Mouse (Mus musculus): ENCODE measurements around the gene Flnb. TPM values are rescaled to one million over a fixed set of nuclear protein-coding genes. Genes with fewer than 3 reads are reported as not detected.

The Flnb gene
- polyA plus RNA-seq, 1 experiment from 2014 or later: 124 TPM

DNA sequence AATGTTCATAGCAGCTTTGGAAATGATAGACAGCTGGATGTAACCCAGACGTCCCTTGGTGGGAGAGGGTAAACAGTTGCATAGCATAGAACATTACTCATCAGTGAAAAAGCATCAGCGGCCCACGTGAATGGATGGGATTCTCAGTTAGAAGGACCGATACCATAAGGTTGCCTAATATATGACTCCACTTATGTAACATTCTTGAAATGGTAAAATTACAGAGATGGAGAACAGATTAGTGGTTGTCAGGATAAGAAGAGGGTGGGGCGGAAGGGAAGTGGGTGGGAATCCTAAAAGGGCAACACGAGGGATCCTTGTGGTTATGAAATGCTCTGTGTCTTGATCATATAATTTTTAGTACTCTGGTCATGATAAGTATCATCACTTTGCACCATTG is 62.6 kb downstream of the Flnb start:
- ChIA-PET POLR2A (no interaction called here), CTCF (interaction anchor here (1.3 to 1.5 kb wide), 3 partner anchors 8 to 55 kb away, joined by 3 to 4 read pairs (median 4); no protein-coding TSS in a partner anchor)
- no peak for DNase-seq (ENCODE audit: low read depth, low spot score)
- no peaks in the 10 kb centered on the region for H3K27me3 ChIP-seq
- in situ Hi-C loops (cut with MboI; ENCODE audit: low pct_unique_long_range_greater_than_20kb): no loop called here
- no peak for ATAC-seq
- no peak for TF ChIP-seq CTCF (IDR thresholded peaks at IDR 0.05)

DNA sequence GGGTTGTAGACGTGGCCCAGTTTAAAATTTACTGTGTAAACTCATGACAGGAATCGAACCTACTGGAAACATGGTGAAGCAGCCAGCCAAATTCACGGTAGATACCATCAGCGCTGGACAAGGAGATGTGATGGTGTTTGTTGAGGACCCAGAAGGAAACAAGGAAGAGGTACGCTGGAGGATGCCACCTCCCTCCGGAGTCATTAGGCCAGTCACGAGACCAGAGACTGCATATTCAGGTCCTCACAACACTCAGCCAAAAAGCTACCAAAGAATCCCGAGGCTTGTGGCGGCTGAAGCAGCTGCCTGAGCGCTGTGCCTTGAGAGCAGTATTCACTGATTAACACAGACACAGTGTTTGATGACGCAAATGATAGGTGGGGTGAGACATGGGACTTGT is 63.8 kb downstream of the Flnb start:
- H3K27me3 ChIP-seq: no peaks in the 10 kb centered on the region
- no peak for TF ChIP-seq CTCF (IDR thresholded peaks at IDR 0.05)
- ChIA-PET CTCF (interaction anchor here (1.5 kb wide), 1 partner anchor 56 kb away, joined by 3 read pairs; no protein-coding TSS in a partner anchor), POLR2A (no interaction called here)
- in situ Hi-C loops (cut with MboI; ENCODE audit: low pct_unique_long_range_greater_than_20kb): no loop called here
- ATAC-seq (no peak), DNase-seq (ENCODE audit: low read depth, low spot score) (no peak)

DNA sequence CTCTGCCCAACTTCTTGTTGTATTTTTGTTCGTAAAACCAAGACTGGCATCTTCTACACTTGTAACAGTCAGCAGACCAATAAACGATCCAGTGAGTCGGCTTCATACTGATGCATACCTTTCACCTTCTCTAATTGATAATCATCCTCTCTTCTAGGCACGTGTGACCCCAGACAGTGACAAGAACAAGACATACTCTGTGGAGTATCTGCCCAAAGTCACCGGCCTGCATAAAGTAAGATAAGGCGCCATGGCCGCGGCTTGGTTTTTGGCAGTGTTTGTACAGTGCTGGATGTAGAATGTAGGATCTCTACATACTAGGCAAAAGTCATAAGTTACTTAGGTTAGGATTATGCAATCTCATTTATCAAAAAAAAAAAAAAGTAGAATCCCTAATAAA is 64.3 kb downstream of the Flnb start:
- in situ Hi-C loops (cut with MboI; ENCODE audit: low pct_unique_long_range_greater_than_20kb): no loop called here
- CTCF ChIA-PET: interaction anchor here (1.0 kb wide), 1 partner anchor 115 kb away, joined by 3 read pairs; no protein-coding TSS in a partner anchor
- no peaks in the 10 kb centered on the region for H3K27me3 ChIP-seq
- POLR2A ChIA-PET: interaction anchor here (1.5 kb wide), 1 partner anchor 19 kb away, joined by 3 read pairs; no protein-coding TSS in a partner anchor
- ATAC-seq (no peak), DNase-seq (ENCODE audit: low read depth, low spot score) (no peak)
- TF ChIP-seq CTCF (IDR thresholded peaks at IDR 0.05): no peak

DNA sequence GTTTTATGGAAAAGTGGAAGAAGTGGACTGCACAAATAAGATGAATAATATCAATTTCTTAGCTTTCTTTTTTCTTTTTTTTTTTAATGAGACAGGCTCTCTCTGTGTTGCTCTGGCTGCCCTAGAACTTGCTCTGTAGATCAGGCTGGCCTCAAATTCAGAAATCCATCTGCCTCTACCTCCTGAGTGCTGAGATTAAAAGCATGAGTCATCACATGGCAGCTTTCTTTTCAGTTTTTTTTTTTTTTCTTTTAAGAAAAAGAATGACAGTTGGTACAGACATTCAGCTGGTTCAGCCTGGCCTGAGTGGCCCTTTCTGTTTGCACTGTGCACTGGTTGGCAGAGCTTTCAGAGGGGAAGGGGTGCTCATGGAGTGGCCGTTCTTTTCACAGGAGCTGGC is 66.4 kb downstream of the Flnb start:
- no peaks in the 10 kb centered on the region for H3K27me3 ChIP-seq
- no peak for ATAC-seq
- no peak for DNase-seq (ENCODE audit: low read depth, low spot score)
- TF ChIP-seq CTCF (IDR thresholded peaks at IDR 0.05): no peak
- in situ Hi-C loops (cut with MboI; ENCODE audit: low pct_unique_long_range_greater_than_20kb): no loop called here
- POLR2A ChIA-PET: interaction anchor here (0.6 kb wide), 1 partner anchor 11 kb away, joined by 5 read pairs; no protein-coding TSS in a partner anchor
- CTCF ChIA-PET: interaction anchor here (1.4 to 1.5 kb wide), 2 partner anchors 13 to 17 kb away, joined by 3 to 4 read pairs; no protein-coding TSS in a partner anchor

DNA sequence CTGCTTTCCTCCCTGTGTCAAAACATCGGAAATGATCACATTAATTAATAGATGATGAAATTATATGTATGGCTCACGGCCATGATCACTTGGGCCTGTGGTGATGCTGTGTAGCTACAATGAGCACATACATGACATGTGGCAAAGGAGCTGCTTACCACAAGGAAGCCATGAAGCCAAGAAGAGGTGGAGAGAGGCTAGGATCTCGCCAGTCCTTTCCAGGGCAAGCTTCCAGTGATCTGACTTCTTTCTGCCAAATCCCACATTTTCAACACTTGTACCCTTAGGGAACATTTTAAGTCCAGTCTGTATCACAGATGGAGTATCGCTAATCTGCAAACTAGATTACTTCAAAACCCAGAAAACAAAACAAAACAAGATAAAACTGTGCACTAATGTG is 67.1 kb downstream of the Flnb start:
- in situ Hi-C loops (cut with MboI; ENCODE audit: low pct_unique_long_range_greater_than_20kb): no loop called here
- ATAC-seq (no peak), DNase-seq (ENCODE audit: low read depth, low spot score) (no peak)
- H3K27me3 ChIP-seq: no peaks in the 10 kb centered on the region
- CTCF ChIA-PET: interaction anchor here (1.4 to 1.5 kb wide), 2 partner anchors 12 to 17 kb away, joined by 3 to 4 read pairs; no protein-coding TSS in a partner anchor
- no peak for TF ChIP-seq CTCF (IDR thresholded peaks at IDR 0.05)
- POLR2A ChIA-PET: no interaction called here

DNA sequence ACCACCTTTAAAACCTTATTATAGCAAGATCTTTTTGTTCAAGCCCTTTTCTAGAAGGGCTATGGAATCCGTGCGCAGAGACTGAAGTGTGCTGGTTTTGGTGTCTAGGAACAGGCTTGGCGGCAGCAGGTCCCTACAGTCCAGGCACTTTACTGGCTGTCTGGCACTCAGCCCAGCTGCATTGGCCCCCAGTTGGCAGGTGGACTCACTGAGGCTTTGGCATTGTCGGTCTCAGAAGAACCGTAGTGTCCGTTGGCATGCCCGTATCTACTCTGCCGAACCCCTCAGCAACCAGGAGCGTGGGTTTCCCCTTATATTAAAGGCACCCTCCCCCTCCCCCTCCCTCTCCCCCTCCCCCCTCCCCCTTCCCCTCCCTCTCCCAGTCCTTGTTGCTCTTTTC is 67.8 kb downstream of the Flnb start:
- POLR2A ChIA-PET: no interaction called here
- in situ Hi-C loops (cut with MboI; ENCODE audit: low pct_unique_long_range_greater_than_20kb): no loop called here
- CTCF ChIA-PET: no interaction called here
- H3K27me3 ChIP-seq: no peaks in the 10 kb centered on the region
- no peak for TF ChIP-seq CTCF (IDR thresholded peaks at IDR 0.05)
- DNase-seq (ENCODE audit: low read depth, low spot score): no peak
- ATAC-seq: no peak

DNA sequence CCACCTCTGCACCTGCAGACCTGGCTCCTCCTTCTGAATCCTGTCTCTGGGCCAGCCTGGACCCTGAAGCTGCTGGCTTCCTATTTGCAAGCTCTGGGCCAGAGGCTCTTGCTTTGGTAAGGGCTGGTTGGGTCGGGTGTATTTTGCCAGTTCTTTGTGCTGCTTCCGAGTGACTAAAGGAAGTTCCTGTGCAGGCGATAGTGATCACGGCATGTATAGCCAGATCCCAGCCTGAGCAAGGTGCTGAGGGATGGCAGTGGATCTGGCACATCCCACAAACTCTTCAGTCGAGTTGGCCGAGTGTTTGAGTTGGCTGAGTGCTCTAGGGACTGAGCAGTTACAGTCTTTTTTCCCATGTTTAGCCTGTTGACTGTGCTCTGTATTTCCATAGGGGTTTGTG is 68.3 kb downstream of the Flnb start:
- ATAC-seq: no peak
- in situ Hi-C loops (cut with MboI; ENCODE audit: low pct_unique_long_range_greater_than_20kb): no loop called here
- ChIA-PET POLR2A (interaction anchor here (0.6 to 0.8 kb wide), 2 partner anchors 9 to 366 kb away, joined by 3 to 4 read pairs; no protein-coding TSS in a partner anchor), CTCF (no interaction called here)
- no peaks in the 10 kb centered on the region for H3K27me3 ChIP-seq
- no peak for DNase-seq (ENCODE audit: low read depth, low spot score)
- TF ChIP-seq CTCF (IDR thresholded peaks at IDR 0.05): no peak

DNA sequence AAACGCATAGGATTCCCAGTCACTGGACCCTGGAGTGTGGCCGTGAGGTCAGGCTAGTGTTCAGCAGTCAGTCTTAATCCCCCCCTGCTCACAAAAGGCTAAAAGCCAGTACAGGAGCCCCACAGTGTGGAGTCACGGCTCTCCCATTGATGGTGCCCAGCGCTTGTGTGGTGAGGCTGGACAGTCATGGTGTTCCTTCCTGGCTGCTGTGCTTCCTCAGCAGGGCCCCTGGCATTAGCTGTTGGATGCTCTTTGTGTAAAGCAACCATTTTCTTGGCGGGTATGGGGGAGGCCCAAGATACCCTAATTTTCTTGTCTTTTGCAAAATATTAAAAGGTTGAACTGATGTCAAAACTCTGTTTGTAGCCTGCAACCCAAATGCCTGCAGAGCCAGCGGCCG is 69.4 kb downstream of the Flnb start:
- CTCF ChIA-PET: interaction anchor here (1.2 kb wide), 1 partner anchor 13 kb away, joined by 3 read pairs; no protein-coding TSS in a partner anchor
- POLR2A ChIA-PET: no interaction called here
- DNase-seq (ENCODE audit: low read depth, low spot score) (no peak), ATAC-seq (no peak)
- in situ Hi-C loops (cut with MboI; ENCODE audit: low pct_unique_long_range_greater_than_20kb): no loop called here
- TF ChIP-seq CTCF (IDR thresholded peaks at IDR 0.05): no peak
- H3K27me3 ChIP-seq: no peaks in the 10 kb centered on the region

DNA sequence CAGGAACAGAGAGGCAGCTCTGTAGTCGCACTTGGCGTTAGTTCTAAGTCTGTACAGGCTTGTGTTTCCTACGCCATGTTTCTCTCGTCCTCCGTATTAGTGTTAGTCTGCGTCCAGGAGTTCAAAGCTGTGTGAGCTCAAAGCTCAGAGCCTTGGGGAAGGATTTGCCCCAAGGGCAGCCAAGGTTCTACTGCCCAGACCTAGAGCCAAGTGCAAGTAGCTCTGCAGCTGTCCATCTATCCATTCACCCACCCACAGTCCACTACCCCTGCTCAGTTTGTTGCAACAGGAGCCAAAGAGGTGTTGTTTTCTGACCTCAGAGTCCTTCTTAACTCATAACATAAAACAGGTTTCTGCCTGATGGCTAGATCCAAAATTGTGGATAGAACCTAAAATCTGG is 70.5 kb downstream of the Flnb start:
- H3K27me3 ChIP-seq: no peaks in the 10 kb centered on the region
- TF ChIP-seq CTCF (IDR thresholded peaks at IDR 0.05): no peak
- DNase-seq (ENCODE audit: low read depth, low spot score): no peak
- ChIA-PET POLR2A (no interaction called here), CTCF (interaction anchor here (1.2 to 1.5 kb wide), 3 partner anchors 8 to 13 kb away, joined by 3 to 4 read pairs (median 3); no protein-coding TSS in a partner anchor)
- in situ Hi-C loops (cut with MboI; ENCODE audit: low pct_unique_long_range_greater_than_20kb): no loop called here
- ATAC-seq: no peak

DNA sequence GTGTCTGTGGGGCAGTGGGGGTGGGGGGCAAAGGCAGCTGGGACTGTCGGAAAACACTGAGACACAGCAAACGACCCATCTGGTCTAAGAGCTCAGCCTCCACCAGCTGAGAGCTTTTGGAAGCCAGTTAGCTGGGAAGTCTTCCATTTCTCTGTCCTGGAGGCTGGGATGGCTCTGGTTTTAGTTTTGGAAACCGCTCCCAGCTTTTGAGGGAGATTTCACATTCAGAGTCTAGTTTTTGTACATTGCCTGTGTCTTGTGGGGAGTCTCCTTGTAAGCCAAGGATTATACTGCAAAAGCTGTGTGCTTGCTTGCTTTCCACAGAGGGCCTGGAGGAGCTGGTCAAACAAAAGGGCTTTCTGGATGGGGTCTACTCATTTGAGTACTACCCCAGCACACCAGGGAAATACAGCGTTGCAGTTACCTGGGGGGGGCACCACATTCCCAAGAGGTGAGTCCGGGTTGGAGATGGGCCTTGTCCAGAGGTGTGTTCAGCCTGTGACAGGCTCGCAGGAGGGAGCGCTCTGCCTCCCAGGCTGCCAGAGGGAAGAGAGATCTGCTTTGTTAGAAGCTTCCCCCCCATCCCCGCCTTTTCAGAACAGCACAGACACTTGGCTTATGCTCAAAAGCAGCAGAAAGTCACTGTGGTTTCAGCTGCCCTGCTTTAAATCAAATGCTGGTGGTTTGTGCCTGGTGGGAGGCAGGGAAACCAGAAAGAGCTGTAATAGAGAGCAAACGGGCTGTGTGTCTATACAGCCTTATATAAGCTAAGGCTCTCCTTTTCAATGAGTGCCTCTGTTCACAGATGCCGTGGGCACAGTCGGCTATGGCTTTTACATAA is 71.3 kb downstream of the Flnb start:
- in situ Hi-C loops (cut with MboI; ENCODE audit: low pct_unique_long_range_greater_than_20kb): no loop called here
- DNase-seq (ENCODE audit: low read depth, low spot score) (no peak), ATAC-seq (no peak)
- H3K27me3 ChIP-seq: no peaks in the 10 kb centered on the region
- CTCF ChIA-PET: interaction anchor here (1.2 to 1.5 kb wide), 3 partner anchors 8 to 13 kb away, joined by 3 to 4 read pairs (median 3); no protein-coding TSS in a partner anchor
- POLR2A ChIA-PET: interaction anchor here (0.7 kb wide), 1 partner anchor 15 kb away, joined by 3 read pairs; no protein-coding TSS in a partner anchor
- TF ChIP-seq CTCF (IDR thresholded peaks at IDR 0.05): no peak

DNA sequence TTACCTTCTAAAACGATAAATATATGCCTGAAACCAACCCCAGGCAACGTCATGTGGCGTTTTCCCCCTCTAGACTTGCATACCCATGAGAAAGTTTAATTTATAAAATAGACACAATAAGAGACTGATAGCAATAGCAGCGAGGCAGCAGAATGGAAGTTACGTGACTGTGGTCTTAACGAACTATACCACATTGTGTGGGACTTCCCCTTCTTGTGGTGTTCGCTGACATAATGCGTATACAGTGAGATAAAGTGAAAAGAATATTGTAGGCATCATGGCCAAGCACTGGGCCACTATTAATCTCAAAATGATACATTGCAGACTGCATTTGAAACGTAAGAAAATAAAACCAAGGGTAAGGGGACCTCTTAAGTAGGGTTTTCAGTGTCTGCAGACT is 72.1 kb downstream of the Flnb start:
- CTCF ChIA-PET: no interaction called here
- H3K27me3 ChIP-seq: no peaks in the 10 kb centered on the region
- no peak for DNase-seq (ENCODE audit: low read depth, low spot score)
- ATAC-seq: no peak
- in situ Hi-C loops (cut with MboI; ENCODE audit: low pct_unique_long_range_greater_than_20kb): no loop called here
- no peak for TF ChIP-seq CTCF (IDR thresholded peaks at IDR 0.05)
- POLR2A ChIA-PET: no interaction called here

Data from Patski (cell line).